In genomic region chr1:133486370-133486769, GRCm38 (mm10) we compare ENCODE assay signal across 16 mouse cellular contexts.
DNase-seq lines count a peak whose midpoint lies in the region; ATAC-seq lines count a peak whose summit lies in the region.
"Had no signal": no experiment of that assay in that cellular context is flagged by ENCODE, and none has a peak within 500 bp of the region (broad histone marks: within the 10 kb centered on the region; RNA-seq: fewer than 3 reads in every experiment).

No protein-coding gene starts in this region.

- peaks cover 28% of the 10 kb centered on the region for H3K4me1 ChIP-seq in kidney, embryonic 15.5 days
- H3K4me1 ChIP-seq in stomach, embryonic 15.5 days: peaks cover 9% of the 10 kb centered on the region; the same call in 1 of the 2 replicates
- H3K4me1 ChIP-seq: hindbrain, embryonic 15.5 days had no signal

- H3K27me3 ChIP-seq in kidney, embryonic 15.5 days: no peaks in the 10 kb centered on the region
- H3K27me3 ChIP-seq in stomach, embryonic 15.5 days (replicated peaks): no peaks in the 10 kb centered on the region
- H3K27me3 ChIP-seq: hindbrain, embryonic 15.5 days; liver, embryonic 12.5 days; neural tube, embryonic 12.5 days had no signal

- no peak overlapping the region for H3K4me2 ChIP-seq in kidney, embryonic 15.5 days
- no peak overlapping the region for H3K4me2 ChIP-seq in stomach, embryonic 15.5 days
- H3K4me2 ChIP-seq: hindbrain, embryonic 15.5 days; liver, embryonic 12.5 days; neural tube, embryonic 12.5 days had no signal

- H3K27ac ChIP-seq in kidney, embryonic 15.5 days: peak overlapping the region; percentile 45; the same call in 1 of the 2 replicates
- H3K27ac ChIP-seq in stomach, embryonic 15.5 days: peak overlapping the region; percentile 59; the same call in 1 of the 2 replicates
- H3K27ac ChIP-seq: hindbrain, embryonic 15.5 days; liver, embryonic 12.5 days; neural tube, embryonic 12.5 days had no signal

- no peaks in the 10 kb centered on the region for H3K9me3 ChIP-seq in kidney, embryonic 15.5 days (replicated peaks)
- H3K9me3 ChIP-seq in stomach, embryonic 15.5 days: no peaks in the 10 kb centered on the region
- H3K9me3 ChIP-seq: hindbrain, embryonic 15.5 days; liver, embryonic 12.5 days; neural tube, embryonic 12.5 days had no signal

- DNase-seq in embryo, embryonic 10 days (ENCODE audit: low spot score): peak; percentile 45
- no peak for DNase-seq in embryo, embryonic 10.5 days (ENCODE audit: low spot score)
- DNase-seq in kidney, adult 9 months: peak; percentile 25
- DNase-seq in kidney, adult 18-20 months: no peak
- no peak for DNase-seq in gastrocnemius, adult 18-20 months (ENCODE audit: low spot score)
- DNase-seq in spleen, adult 18-20 months: no peak
- DNase-seq: cerebellum, postnatal 14 days; gastrocnemius, postnatal 25 days; left cerebral cortex, postnatal 4 days; right cerebral cortex, postnatal 14 days had no signal

- peak; percentile 30; the same call in 1 of the 2 replicates for ATAC-seq in kidney, embryonic 15.5 days (replicated peaks; ENCODE audit: low FRiP score)
- no peak; the same call in 1 of the 2 replicates for ATAC-seq in stomach, embryonic 15.5 days (ENCODE audit: insufficient read depth, low FRiP score, low read depth)
- ATAC-seq: activated CD4-positive, CD25-positive, alpha-beta regulatory T cell, adult 4 months; liver, embryonic 12.5 days had no signal

- WGBS in kidney, embryonic 15.5 days: 19% methylated on average over 10 of the region's 10 CpGs
- WGBS in stomach, embryonic 15.5 days: 20% methylated on average over 10 of the region's 10 CpGs

- no peak overlapping the region for H3K9ac ChIP-seq in kidney, embryonic 15.5 days
- H3K9ac ChIP-seq in stomach, embryonic 15.5 days: no peak overlapping the region
- H3K9ac ChIP-seq: hindbrain, embryonic 15.5 days; liver, embryonic 12.5 days; neural tube, embryonic 12.5 days had no signal

- no peaks in the 10 kb centered on the region for H3K36me3 ChIP-seq in kidney, embryonic 15.5 days
- H3K36me3 ChIP-seq in stomach, embryonic 15.5 days: no peaks in the 10 kb centered on the region
- H3K36me3 ChIP-seq: hindbrain, embryonic 15.5 days; liver, embryonic 12.5 days; neural tube, embryonic 12.5 days had no signal

- H3K4me3 ChIP-seq in kidney, embryonic 15.5 days (replicated peaks): no peak overlapping the region
- H3K4me3 ChIP-seq in stomach, embryonic 15.5 days (replicated peaks): no peak overlapping the region
- H3K4me3 ChIP-seq: hindbrain, embryonic 15.5 days; liver, embryonic 12.5 days; neural tube, embryonic 12.5 days had no signal

Comparison
In these comparisons a context has a peak if more than half of its experiments do, and no peak if none do; other contexts are left out.
1. DNase-seq: peak in embryo, embryonic 10 days (single experiment) and kidney, adult 9 months (single experiment); none in embryo, embryonic 10.5 days (single experiment), kidney, adult 18-20 months (single experiment), gastrocnemius, adult 18-20 months (single experiment) and spleen, adult 18-20 months (0 of 2).